Mouse (Mus musculus) urinary bladder, adult 2 months (tissue): Measurements from ENCODE around the gene Wdr64. TPM values are rescaled to one million over a fixed set of nuclear protein-coding genes. Genes with fewer than 3 reads are reported as not detected.

Experiments
- DNase-seq: peaks from one replicate; pipeline ENCODE4 v3.0.0; 2022; ENCODE audit warnings: low spot score
- polyA plus RNA-seq: library from polyadenylated mRNA; depleted of rRNA; stranded (reverse); fragments of >200 nt; gene quantifications from 2 replicates; pipeline ENCODE4 v1.2.3, GENCODE M21; 2012; rRNA removed

Gene Wdr64
- not detected in 2 replicates for polyA plus RNA-seq

DNA sequence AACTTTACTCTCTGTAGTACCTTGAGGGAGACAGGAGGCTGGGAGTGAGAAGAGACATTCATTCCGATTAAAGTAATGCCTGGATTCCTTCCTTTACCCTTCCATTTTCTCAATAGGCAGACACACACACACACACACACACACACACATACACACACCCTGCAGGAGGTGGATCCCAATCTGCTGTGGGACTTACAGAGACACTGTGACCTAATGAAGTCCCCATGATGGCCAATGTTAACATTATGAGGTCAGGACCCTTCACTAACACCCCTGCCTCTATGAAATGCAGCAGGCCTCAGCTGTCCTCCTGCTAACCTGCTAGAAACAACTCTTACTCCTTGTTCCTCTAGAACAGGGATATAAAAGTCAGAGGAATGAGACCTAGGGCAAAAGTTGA is at the start of gene Wdr64:
Gene Wdr64 (plus strand): TSS at position 301 of the 400 bp plus-strand sequence.
- no peak for DNase-seq

DNA sequence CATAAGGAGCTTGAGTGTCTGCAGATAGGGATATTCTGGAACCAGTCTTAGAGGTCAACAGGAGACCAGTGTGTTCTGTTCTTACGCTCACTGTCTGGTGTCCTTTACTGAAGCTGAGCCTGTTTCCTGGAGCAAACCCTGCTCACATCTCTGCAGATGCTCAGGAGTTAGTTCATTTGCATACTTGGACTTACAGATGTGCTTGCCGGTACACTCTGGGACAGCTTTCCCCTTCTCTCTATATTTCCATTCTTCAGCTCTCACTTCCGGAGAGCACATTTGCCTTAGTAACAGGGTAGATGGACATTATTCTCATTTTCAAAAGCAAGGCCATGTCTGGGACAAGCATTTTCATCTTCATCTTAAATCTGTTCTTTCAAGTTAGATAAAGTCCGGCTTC is 49.8 kb upstream of the Wdr64 start:
- DNase-seq = no peak

DNA sequence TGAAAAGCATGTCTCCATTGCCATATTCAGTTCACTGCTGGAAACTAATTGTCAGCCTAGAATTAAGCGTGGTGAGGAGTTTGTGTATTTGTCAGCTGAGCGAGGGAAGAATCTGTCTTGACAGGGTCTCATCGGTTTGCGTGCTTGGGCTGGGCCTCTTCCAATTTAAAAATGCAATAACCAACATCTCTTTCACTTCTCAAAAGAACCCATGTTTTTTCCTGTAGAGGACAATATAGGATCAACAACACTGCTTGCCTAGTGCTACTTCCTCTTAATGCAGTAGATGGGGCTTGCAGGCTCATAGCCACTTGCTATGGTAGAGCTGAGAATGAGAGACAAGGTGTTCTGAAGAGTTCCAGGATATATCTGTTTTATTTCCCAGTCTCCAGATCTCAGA is 38.5 kb upstream of the Wdr64 start:
- no peak for DNase-seq

DNA sequence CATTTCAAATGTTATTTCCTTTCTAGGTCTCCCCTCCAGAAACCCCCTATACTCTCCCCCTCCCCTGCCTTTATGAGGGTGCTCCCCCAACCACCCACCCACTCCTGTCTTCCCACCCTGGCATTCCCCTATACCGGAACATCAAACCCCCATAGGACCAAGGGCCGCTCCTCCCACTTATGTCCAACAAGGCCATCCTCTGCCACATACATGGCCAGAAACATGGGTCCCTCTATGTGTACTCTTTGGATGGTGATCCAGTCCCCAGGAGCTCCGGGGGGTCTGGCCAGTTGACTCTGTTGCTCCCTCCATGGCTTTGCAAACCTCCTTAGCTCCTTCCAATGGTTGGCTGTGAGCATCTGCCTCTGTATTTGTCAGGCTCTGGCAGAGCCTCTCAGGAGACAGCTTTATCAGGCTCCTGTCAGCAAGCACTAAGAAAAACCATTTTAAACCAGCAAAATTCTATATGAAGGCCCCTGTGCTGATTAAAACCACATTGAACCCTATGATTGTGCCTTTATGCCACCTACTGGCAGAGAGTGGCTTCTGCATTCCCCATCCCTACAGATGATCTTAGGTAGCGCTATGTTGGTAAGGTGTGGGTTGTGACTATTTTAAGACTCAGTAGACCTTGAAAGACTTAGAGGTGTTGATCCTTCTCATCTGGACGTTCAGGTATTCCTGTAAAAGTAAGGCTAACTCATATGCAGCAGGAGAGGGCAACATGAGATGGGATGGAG is 29.6 kb upstream of the Wdr64 start:
- no peak for DNase-seq

DNA sequence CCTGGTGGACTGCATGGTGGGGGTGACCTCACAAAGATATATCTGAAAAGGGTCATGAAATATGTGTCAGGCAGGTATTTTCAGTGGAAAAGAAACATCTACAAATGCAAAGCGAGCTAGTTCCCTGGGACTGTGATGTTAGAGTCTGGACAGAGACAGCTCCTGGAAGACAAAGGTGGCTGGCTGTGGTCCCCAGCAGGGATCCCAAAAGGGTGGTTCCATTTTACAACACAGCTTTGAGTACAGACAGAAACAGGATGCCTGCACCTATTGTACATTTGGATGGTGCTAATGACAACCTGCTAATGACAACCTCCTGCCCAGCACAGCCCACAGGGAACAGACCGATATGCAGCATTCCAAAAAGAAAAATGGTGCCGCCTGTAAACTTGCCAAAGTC is 28.9 kb upstream of the Wdr64 start:
- DNase-seq = no peak

DNA sequence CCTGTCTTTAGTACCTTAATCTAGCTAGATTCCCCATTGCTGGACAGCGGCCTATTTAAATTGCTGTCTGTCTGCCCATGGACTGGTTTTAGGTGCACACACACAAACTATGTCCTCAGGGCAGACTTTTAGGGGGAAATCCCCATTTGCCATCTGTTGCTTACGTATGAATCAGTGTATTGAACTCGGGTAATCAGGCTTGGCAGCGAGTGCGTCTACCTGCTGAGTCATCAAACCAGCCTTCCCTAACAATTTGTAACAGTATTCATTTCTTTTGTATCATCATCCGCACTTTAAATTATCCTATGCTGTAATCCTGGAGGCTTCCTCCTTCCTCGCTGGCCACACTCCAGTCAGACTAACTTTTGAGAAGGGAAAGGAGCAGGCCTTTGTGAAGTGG is 28.4 kb upstream of the Wdr64 start:
- no peak for DNase-seq

DNA sequence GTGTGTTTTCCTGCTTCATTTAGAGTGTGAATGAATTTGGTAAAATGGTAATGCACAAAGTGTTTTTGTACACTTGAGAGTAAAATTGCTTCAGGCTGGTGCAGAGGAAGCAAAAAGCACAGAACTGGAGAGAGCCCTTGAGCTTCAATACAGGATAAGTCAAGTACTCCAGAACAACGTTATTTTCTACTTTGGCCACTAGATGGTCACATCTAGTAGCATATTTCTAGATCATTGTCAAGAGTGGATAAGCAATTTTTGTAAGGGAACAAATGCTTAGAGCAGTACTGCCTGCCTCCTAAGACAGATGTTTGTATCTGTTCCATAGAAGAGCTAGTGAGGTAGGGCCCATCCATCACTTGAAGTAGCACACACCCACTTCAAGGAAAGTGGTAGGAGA is 26.8 kb upstream of the Wdr64 start:
- no peak for DNase-seq

DNA sequence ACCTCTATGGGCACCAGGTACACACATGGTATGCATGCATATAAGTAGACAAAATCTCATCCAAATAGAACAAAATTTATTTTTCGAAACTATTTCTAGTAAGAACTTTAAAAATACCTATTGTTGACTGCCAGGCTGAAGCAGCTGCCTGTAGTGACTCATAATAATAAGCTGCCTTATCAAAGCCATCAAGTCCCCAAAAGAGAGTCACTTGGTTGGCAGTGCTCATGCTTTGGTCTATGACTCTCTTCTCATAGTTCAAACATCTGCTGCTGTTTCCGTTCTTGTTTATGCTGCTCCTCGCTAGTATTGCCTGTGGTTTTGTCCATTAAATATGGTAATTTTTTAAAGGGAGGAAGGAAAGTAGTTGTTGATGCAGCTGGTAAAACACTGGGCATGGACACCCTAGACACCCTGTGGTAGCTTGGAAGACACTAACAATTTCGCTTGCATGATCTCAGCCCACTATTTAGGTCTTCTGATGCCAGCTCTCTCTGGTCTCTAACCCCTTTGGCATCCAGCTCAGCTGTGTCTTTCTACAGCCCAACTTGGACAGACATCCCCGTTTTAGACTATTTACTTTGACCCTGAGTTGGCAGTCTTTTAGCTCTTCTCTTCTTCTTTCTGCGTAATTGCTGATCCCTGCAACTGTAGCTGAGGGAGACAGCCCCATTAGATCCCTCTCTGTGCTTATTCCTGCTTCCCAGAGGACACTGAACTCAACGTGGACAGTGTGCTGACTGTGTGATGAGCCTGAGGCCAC is 24.6 kb upstream of the Wdr64 start:
- no peak for DNase-seq

DNA sequence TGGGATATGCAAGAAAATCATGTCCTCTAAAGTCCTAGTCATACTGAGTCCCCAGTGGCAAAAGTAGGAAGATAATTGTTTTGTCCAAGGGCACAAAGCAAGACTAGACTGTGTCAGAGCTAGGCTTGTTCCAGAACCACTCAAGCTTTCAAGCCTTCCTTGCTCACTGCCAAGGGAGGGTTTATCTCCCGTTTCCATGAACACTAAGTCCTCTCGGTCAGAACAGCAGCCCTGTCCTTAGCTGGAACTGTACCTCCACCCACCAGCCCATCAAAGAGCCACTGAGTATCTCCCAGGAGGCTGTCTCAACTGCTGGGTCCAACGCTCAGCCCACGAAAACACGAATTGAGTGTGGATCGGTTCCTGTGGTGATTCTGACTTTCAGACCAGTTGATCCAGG is 23.3 kb upstream of the Wdr64 start:
- no peak for DNase-seq

DNA sequence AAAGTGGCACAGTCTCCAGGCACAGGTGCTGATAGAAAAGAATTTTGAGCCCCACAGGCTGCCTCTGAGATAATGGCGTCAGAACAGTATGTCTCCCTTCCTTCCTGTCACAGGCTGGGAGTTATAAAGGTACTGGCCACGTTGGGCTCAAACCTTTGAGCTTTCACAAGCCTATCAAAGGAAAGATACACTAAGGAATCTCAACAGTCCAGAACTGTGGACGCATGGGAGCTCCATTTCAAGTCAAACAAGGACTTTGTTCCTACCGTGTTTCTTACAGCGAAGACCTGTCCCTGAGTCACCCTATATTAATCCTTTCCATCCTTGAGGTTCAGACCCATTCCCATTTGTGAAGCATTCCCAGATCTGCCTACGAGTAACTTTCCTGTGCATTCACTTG is 20.9 kb upstream of the Wdr64 start:
- no peak for DNase-seq

DNA sequence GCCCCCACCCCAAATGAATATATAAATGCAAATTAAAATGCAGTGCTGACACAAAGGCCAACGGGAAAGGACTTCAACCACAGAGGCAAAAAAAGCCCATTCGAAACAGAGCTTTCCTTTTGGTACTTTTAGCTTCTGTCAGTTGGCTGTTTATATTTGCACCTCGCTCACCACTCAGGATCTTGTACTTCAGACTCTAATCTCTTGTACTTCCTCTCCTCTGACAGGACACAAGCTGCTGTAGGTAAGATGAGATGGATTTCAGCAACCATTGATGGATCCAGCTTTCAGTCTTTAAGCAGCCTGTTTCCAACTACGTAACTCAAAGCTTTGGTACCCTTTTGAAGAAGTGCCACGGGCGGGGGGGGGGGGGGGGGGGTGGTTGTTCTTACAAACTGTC is 17.4 kb upstream of the Wdr64 start:
- no peak for DNase-seq

DNA sequence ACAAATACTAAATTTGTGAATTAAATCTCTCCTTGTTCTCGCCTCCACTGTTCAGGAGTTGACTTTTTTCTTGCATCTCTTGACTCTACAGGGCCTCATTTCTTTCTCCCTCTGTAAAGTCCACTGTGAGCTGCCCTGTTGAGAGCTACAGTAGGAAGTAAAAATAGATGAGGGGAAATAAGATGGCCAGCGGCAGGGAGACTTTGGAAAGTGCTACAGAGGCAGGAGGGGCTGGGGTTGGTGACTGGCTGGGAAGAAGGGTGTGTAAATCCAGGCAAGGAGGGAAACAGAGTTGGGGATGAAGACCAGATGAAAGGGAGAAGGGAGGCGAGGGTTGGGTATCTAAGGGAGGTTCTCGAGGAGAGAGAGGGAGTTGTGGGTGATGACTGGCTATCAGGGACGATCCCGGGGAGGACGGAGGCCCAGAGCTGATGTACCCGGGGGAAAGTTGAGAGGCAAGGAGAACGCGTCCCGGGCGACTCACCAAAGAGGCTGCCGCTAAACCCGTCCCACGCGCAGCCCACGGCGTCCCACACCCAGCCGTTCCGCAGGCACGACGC is 6.6 kb upstream of the Wdr64 start:
- peak; percentile 20 for DNase-seq

DNA sequence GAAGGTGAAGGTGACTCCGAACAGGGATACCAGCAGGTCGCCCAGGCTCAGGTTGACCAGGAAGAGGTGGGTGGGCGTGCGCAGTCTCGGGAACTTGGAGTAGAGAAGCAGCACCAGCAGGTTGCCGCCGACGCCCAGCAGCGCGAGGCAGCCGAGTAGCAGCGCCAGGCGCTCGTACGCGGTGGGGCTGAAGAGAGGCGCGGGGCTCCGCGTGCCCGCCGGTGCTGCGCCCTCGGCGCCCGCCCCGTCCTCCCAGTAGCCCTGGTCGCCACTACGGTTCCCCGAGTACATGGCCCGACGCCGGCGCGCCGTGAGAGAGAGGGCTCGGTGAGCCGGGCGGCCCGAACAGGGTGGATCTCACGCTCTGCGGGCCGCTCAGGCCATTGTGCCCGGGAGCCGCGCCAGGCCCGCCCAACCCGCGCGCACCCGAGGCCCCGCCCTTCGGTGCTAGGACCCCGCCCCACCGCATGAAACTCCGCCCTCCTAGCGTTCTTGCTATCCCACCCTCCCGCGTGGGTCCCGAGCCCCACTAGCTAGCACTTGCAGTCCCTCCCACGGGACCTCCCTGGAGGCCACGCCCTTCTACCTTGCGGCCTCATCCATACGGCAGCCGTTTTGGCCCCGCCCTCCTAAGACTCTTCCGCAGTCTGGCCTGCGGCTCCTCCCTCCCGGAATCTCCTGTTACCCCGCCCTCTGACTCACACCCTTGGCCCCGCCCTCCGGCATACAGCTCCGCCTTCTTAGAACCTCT is 6.0 kb upstream of the Wdr64 start, which contains the start of the genes Opn3 and Chml:
Gene Opn3 (minus strand): TSS at position 531 of the 751 bp plus-strand sequence.
Gene Chml (minus strand): TSS at position 656 of the 751 bp plus-strand sequence.
- peak; percentile 97 for DNase-seq

DNA sequence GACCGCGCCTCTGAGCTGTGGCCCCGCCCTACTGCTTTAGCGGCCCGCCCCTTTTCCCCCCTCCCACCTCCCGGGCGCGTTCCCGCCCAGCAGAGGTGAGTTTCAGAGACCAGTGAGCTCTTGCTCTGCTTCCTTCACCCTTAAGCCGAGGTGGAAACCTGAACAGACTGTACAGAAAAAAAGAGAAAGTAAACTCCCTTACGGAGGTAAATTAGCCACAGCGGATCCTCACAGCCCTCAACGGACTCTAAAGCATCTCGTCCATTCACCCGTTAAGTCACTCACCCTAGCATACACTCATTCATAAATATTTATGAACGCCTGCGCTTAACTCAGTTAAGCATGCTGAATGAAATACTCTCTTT is 5.4 kb upstream of the Wdr64 start:
- no peak for DNase-seq

DNA sequence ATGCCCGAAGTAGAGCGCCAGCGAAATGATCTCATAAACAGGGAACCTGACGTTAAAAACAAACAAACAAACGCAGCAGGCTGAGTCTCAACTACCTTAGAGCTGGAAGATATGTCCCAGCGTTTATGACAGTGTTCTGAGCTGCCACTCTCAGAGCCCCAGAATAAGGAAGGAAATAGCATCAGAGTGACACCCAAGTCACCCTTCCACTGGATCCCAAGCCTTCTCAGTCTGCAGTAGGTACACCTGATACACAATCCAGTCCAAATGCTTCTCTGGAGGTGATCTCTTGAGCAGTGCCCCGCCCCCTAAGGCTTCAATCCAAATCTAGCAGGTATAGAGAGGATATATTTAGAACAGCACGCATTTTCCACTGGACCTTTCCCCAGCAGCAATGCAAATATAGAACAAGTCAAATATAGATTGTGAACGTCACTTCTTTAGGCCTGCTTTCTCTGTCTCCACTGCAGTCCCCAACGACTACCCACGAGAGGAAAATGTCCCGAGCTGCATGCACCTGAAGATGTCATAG is 4.9 kb upstream of the Wdr64 start:
- DNase-seq = no peak

DNA sequence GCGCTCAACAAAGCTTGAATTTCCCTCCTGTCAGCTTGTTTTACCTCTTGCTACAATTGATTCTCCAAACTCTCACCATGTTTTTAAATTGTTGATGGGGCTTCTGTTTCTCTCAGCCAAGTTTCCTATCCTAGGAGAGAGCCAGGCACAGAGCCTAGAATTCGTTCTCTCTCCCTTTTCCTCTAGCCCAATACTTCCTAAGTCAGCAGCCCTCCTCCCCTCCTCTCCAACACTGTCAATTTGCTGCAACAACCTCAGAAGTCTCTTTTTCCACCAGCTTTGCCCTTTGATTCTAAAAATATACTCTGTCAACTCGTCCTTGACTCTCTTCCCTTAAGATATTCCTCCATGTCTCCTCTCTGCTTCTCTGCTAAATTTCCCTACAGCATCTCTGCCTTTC is 982 bp downstream of the Wdr64 start:
- no peak for DNase-seq

DNA sequence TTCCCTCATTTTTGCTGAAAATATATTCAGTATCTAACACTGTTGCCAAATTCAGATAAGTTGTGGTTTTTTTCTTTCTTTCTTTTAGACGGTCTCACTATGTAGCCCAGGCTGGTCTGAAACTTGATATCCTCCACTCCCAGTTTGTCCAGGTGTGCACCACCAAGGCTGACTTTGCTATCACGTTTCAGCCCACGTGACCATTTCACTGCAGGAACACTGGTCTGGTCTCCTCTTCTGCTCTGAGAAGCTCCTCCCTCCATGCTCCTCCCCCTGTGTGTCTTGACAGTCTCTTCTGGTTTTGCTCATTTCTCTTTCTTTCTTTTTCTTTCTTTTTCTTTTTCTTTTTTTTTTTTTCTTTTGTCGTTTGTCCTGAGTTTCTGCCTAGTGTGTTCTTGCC is 1.4 kb downstream of the Wdr64 start:
- no peak for DNase-seq

DNA sequence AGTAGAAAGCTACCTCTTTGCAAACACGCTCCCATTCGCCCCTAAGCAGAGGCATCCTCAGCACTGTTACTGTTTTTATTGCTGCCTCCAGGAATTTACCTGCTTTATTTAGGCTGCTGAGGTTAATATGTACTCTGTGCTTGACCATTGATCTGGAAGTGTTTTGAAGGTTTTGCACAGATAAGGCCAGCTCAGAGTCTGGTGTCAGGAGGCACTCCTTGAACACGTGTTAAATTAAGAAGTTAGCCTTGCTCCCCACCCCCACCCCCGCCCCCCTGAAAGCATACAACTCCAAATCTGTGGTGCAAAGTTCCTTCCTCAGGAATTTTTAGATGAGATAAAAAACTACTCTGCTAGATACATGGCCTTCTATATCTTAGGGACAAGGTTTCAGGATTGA is 2.8 kb downstream of the Wdr64 start:
- DNase-seq = no peak

DNA sequence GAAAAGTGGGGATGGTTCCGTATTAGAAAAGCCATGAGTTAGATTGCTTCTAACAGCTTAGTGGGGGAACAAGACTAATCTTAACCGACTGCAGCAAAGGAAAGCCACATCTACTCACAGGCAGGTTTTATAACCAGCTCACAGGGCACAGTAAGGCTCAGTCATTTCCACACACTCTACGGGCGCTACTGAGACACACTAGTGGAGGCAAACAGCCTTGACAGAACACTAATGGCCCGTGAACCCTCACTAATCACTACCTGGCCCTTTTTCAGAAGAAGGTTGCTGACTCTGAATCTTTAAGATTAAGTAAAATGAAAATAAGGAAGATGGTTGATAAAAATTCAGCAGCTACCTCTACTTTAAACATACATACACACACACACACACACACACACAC is 9.2 kb downstream of the Wdr64 start:
- no peak for DNase-seq

DNA sequence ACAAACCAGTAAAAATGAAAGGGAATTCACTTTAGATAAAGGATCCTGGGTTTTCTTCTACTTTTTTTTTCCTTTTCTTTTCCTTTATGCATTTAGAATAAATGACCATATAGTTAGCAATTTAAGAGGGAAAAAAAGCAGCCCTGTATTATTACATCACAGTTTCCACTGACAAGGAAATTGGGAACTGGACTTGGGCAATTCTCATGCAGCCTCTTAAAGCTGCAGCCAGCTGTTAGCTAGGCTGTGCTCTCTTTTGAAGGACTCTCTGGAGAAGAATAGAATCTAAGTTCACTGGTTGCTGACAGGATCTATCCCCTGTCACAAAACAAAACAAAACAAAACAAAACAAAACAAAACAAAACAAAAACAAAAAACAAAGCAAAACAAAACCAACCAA is 9.6 kb downstream of the Wdr64 start:
- no peak for DNase-seq

DNA sequence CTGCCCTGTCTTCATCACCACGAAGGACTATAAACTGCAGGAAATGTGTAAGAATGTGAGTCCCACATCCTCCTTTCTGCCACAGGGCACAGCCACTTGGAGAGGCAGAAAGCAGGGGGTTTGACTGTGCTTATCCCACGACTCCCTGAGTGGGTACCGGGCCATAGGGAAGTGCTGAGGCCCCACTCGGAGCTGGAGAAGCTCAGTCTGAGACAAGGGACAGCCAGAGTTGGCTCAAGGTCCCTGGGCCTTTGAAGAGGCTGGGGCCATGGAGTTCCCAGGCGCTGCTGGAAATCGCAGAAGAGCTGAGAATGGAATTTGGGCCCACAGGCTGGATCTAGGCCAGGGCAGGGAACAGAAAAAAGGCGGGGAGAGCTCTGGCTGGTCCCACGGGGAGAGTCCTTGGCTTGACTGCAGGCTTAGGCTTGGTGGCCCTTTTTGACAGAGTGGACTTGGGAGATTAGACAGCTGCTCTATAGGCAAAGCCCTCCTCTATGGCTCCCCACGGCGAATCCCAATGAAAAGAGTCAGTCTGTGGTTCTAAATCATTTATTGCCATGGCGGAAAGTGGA is 14.0 kb downstream of the Wdr64 start:
- no peak for DNase-seq

DNA sequence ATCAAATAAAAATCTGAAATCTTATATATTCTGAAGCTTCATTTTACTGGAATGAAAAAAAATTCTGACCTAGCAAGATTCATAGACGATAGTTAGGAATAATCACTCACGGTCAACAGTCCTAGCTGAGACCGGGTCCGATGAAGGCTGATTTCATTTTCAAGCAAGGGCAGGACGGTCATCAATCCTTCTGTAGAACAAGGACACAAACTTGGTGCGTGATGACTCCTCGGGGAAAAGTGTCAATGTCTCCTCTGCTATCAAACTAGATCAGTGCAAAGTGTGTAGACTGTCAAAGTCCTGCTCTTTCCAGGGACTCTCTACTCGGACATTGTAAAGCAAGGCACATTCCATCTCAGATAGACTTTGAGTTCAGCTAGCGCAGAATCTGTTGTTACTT is 18.4 kb downstream of the Wdr64 start:
- DNase-seq = no peak
